Mouse (Mus musculus) MEL-GATA-1-ER (cell line): ENCODE measurements around the gene Syde1.
"Not testable (repeated sequence)": the region's sequence is repeated elsewhere in the genome, so short reads cannot be mapped to it uniquely, and the experiment has no call there.

Experiments
- DNase-seq: peaks from one replicate; pipeline ENCODE4 v3.0.0-alpha.2; 2012; ENCODE audit warnings: low read depth; ENCODE audit errors: extremely low read depth

Gene Syde1

DNA sequence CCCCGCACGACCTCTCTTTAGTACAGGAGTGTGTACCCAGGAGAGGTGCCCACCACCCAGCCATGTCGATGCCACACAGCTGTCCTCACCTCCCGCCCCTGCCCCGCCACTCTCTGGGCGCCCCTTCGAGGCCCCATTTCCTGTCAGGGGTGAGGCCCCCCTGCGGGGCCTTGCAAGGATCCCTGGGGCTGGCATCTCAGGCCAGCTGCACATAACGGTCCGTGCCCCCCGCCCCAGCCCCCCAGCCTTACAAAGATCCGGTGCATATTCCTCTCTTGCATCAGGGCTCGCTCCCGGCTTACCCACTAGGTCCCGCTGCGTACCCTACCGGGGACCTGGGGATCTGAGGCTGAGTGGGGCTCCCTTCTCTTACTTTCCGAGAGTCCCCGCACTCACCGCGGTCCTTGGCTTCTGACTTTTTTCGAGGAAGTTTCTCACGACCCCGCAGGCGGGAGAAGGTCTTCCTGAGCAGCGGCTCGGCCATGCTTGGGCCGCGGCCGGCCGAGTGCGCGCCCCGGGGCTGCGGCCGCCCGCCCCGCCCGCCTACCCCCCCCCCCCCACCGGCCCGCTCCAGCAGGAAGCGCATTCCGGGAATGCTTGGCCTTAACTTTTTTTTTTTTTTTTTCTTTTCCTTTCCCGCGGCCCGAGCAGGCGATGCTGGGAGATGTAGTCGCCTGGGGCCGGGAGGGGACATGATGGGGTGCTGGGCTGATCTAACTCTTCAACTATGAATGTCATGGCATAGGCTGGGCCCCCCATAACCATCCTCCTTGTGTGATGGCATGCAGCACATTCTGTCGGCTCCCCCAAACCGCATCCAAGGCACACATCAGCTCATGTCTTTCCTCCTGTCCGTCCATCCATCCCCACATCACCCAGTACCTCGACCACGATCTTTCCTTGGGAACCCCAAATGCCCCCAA lies at the start of gene Syde1:
Syde1 (minus strand) TSS at position 559 of the 923 bp plus-strand sequence.
- no peak for DNase-seq

DNA sequence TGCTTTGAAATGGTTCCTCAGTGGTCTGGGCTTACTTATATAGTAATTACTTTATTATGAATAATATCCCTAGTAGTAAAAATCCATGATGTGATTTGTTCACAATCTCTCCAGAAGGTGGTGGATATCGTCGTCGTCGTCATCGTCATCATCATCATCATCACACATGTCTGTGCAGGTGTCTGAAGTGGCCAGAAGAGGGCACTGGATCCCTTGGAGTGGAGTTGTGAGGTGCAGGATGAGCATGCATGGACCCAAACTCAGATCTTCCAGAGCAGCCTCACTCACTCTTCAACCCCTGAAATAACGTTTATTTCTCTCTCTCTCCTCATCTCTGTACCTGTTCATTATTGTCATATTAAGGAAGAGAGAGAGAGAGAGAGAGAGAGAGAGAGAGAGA lies 40.5 kb upstream of the Syde1 start:
- no peak for DNase-seq

DNA sequence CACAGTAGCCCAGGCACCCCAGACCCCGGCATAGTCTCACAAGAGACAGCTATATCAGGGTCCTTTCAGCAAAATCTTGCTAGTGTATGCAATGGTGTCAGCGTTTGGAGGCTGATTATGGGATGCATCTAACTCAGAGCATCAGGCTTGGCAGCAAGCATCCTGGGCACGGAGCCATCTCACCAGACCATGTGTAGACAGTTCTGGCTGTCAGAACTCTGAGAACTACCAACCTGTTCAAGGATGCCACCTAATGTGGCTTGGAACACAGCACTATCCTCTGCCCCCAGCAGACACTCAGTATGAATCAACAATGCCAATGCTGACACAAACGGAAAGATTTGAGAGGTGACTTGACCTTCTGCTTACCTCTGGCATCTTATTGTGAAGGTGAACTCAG lies 38.4 kb upstream of the Syde1 start:
- no peak for DNase-seq

DNA sequence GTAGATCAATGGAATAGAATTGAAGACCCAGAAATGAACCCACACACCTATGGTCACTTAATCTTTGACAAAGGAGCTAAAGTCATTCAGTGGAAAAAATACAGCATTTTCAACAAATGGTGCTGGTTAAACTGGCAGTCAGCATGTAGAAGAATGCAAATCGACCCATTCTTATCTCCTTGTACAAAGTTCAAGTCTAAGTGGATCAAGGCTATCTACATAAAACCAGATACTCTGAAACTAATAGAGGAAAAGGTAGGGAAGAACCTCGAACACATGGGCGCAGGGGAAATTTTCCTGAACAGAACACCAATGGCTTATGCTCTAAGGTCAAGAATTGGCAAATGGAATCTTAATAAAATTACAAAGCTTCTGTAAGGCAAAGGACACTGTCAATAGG lies 31.4 kb upstream of the Syde1 start:
- DNase-seq = not testable (repeated sequence)

DNA sequence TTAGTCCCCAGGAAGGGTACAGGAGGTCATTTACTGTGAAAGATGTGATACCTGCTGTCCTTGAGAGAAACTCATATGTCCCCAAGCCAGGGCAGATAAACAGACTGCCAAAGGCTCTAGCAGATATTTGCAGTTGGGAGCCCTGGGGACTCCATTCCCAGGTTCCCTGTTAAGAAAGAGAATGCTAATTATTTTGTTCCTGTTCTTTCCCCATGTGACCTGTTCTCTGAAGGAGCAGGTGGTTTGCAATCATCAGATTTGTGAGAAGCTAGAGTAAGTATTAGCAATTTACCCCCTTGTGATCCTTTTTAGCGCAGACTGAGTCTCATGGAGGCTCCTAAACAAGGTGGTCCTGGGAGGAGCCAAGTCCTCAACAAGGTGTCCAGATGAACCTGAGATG lies 26.2 kb upstream of the Syde1 start, which contains the start of gene Olfr1357:
Olfr1357 (minus strand) TSS at position 101 of the 400 bp plus-strand sequence.
- DNase-seq = no peak

DNA sequence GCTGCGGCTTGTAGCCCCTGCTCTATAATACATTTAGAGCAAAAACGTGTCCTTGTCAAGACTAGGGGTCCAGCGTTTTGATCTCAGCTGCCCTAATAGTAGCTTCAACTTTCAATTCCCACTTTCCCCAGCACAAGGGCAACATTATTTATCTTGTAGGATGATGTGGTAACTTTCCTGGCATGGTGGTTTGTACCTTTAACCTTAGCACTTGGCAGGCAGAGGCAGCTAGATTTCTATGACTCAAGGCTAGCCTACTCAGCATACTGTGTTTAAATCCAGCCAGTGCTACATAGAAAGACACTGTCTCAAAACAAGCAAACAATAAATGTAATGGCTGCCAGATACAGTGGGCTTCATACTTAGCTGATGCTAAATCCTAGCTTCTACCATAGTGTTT lies 15.8 kb upstream of the Syde1 start:
- no peak for DNase-seq

DNA sequence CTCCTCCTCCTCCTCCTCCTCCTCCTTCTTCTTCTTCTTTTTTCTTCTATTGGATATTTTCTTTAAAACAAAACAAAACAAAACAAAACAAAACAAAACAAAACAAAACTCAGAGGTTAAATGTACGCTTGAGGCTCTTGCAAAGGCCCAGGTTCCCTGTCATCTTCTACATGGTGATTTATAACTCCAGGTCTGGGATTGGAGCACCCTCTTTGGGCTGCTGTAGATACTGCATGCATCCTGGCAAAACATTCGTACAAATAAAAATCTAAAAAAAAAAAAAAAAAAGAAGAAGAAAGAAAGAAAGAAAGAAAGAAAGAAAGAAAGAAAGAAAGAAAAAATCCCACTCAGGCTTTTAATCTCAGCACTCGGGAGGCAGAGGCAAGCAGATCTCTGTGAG lies 13.3 kb upstream of the Syde1 start:
- no peak for DNase-seq

DNA sequence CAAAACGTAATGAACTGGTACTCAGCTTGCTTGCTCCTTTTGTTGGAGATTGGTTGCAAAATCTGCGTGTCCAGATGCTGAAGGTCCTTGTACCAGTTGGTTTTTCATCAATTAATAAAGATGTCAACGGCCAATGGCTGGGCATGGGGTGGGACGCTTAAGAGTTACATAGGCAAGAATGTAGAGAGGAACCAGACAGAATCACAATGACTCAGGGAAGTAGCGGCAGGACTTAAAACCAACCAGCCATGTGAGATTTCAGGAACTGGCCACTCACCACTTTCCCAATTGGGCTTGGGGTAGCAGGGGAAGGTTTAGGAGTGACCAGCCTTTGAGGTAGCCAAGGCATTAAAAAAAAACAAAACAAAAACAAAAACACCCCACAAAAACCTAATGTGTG lies 8.1 kb upstream of the Syde1 start:
- DNase-seq = no peak

DNA sequence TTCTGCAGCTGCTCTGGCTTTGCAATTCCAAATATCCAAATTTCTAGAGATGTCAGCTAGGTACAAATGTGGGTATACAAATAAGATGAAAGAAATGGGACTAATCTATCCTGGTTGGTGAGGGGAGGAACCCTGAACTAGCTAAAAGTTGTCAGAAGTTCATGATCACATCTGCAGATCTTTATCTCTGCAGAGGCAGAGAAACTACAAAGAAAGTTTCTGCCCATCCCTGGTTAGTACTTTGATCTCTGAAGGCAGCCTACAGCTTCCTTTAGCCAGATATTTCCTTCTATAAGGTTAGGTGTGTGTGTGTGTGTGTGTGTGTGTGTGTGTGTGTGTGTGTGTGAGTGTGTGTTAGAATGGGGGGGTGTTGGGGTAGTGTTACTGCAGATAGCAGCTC lies 2.8 kb upstream of the Syde1 start:
- no peak for DNase-seq

DNA sequence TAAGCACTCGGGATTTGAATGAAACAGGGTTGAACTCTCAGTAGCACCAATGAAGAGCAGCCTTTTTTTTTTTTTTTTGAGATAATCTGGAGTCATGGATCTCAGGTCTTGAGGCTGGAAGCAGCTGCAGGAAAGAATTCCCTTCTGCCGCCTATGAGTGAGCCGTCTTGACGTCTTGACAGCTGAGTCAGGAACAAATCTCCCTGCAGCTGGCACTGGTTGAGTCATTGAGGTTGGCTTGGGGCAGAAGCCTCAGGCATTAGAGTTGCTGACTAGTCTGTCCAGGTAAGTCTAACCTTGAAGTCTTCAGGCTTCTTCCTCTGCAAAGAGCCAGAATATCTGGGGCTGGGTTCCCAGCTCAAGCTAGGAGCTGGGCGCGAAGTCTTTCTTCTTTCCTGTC lies 2.4 kb upstream of the Syde1 start:
- DNase-seq = no peak

DNA sequence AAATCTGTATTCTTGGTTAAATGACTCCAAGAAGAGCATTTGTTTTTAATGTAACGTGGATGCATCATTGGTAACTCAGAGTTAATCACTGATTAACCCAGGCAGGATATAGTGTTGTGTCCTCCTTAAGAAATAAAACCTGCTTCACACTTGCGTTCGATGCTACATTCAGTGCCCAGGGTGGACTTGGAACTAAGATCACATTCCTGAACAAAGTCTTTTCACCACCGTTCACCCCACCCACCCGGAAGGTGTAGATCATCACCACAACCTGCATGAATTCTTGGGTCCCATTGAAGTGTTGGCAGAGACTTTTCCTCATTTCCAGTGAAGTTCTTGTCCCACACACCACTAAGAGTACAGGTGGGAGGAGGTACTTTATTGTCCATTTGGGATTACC lies 2.0 kb upstream of the Syde1 start:
- no peak for DNase-seq

DNA sequence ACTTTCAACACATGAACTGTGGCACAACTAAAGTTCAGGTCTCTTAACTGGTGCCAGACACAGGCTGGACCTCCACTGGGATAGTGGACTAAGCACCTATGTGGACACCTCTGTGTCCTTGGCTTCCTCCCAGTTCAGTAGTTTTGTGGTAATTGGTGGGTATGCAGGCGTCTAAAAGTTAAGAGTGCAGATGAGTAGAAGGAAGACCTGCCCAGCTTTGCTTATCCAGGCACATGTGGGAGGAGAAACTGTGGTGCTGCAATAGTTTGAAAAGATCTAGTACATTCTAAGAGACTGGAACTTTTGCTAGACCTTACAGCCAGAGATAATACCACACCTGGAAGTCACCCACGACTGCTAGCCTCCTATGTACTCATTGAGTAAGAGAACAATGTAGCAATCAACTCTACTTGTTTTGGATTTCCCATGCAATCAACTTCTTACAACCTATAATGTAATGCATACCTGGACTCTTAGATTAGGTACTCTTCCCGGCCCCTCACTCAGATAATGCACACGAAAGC lies 1.2 kb upstream of the Syde1 start:
- DNase-seq = no peak

DNA sequence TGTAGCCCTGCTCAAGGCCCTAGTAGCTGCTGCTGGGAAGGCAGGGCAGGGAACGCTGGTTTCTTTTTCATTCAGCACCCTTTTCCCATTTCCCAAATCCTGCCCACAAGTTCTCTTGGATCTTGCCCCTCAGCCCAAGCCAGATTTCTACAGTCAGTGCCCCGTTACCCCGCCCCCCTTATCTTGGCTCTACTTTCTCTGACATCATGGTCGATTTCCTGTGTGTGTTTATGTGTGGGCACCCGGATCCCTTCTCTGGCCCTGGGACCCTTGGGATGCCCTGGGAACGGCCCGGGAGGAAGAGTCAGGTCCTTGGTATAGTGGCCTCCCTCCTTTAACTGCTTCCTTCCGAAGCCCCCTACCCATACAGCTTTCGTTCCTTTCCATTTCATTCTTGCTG lies 1.0 kb downstream of the Syde1 start:
- no peak for DNase-seq

DNA sequence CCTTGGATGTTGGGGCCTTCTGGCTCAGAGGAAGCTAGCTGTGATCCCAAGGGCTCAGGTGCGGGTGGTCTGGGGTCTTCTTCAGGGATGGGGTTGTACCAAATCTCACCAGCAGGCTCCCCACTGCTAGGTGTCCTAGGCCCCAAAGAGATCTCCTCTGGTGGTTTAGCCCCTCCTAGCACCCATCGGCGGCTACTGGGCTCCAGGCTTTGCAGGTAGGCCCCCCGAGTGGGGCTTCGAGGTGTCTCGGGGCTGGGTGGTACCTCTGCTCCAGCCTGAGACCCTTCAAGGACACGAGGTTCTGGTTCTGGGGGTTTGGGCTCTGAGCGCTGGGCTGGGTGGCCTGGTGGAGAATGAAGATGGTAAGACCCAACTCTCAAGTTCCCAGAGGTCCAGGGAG lies 1.9 kb downstream of the Syde1 start:
- no peak for DNase-seq

DNA sequence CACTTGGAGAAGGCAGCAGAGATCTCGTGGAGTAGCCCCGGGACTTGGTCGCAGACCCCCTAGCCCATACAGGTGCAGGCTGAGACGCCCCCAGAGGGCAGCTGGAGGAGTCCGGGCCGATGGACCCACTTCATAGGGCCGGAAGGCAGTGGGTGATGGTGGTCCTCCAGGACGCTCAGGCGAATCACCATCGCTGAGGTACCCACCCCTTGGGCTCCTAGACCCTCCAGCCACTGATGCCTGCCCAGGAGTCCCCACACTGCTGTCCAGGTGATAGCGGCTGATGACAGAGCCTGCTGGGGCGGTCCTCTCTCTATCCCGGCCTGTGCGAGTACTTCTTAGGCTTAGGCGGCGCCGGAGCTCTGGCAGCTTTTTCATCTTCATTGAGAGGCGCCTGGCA lies 2.5 kb downstream of the Syde1 start:
- DNase-seq = no peak

DNA sequence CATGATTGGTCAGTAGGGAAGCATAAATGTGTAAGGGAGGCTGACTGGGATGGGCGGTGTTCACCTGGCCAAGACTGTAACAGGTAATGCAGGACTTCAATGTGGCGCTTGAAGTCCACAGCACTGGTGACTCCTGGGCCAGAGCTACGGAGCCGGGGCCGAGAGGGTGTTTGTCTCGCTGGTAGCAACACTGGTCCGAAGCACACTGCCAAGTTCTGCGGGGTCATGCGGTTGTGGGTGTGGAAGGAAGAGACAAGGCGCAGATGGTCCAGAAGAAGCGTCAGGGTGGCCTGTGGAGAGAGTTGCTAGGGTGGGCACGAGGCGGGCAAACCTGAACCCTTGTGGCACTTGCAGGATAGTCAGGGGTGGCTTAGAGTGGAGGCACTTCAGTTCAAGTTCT lies 5.7 kb downstream of the Syde1 start:
- no peak for DNase-seq

DNA sequence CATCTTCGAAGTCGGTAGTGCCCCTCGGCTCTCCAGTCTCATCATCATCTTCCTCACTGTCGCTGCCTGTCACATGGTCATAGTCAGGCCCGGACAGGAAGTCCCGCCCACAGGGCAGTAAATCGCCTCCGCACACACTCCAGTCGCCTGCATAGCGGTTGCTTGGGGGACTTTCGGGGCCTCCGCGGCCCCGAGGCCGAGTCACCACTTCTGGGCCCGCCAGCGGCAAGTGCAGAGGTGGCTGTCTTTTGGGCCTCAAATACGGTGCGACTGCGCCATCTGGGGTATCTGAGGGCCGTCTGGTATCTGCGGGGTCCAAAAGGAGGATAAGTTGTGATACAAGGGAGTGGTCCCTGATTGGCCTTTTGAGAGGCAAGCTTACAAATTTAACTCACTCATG lies 6.2 kb downstream of the Syde1 start:
- DNase-seq = no peak

DNA sequence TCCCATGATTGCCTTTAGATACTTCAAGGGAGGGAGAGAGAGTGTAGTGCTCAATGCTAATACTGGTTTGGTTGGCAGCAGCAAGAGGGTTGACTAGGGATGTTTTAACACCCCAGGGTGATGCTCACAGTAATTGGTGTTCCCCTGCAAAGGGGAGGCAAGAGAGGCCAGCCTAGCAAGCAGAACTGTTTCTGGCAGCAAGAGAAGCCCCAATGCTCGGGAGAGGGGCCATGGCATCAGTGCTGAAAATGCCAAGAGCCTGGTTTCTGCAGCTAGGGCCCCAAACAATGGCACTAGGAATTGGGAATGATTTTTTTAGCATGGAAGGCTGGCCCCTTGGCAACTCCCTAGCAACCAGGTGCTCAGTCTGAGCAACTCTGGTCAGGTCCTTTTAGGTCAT lies 6.8 kb downstream of the Syde1 start:
- no peak for DNase-seq

DNA sequence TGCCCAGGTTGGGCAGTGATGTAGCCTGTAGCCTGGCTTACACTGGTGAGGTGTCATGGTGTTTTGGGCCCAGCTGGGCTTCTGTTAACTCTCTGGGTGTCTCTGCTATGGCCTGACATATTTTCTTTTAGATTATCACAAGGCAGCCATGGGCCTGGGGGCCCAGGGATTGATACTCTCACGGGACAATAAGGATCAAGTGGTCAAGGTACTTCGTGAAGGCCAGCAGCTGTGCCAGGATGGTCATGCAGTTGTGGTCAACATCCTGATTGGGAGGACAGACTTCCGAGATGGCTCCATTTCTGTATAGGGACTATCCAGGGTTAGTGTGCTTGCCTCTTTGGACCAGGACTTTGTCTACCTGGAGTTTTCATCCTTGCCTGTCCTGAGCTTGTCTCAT lies 7.8 kb downstream of the Syde1 start:
- DNase-seq = no peak

DNA sequence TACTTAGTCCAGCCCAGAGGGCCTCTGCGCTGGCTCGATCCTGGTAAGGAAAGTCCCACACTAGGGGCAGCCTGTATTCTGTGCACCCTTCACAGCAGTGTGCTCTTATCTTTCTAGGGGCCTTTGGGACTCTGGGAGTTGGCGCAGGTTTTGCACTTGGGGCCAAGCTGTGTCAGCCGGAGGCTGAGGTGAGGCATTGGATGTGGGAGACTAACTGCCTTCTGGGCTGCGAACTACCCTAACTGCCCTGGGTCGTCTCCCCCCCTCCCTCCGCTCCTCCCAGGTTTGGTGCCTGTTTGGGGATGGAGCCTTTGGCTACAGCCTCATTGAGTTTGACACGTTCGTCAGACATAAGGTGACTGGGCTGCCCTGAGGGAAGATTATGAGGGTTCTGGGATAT lies 8.4 kb downstream of the Syde1 start:
- DNase-seq = no peak

DNA sequence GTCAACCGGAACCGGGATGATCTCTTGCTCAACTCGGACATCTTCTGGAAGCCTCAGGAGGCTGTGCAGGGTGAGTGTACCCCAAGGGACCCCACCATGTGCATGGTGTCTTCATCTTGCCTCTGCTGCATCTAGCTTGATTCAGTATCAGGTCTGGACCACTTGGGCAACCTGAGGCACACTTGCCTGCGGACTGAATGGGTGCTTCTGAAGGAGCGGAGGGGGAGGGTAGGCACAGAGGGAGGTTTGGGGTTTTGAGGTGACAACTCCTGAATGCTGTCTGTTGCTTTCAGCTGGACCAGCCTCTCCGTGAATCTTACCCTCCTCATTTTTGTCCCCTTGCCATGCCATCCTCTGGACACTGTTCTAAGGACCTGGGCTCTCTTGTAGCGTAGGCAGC lies 10.6 kb downstream of the Syde1 start:
- no peak for DNase-seq

DNA sequence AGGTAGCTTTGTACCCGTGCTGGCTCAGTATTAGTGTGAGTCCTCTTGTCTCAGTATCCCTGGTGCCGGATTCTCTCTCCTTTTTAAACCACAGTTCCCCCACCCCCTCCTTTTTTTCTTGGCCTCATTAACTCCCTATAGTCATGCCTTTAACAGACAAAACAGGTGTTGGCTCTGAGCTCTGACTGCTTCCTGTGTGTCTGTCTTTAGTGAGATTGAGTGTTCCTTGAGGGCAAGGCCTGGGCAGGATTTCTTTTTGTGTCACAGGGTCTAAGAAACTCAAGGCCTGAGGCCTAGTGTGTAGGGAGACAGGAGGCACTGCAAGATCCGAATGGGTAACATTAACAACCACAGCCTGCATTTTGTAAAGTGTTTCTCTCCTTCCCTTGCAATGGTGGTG lies 13.6 kb downstream of the Syde1 start:
- DNase-seq = no peak
